Mouse (Mus musculus): ENCODE results near the gene Tubd1. TPM values are rescaled to one million over a fixed set of nuclear protein-coding genes. Genes with fewer than 3 reads are reported as not detected.
A peak's percentile ranks its signal among the peaks of the same experiment; 100 is the strongest.
"Not testable (repeated sequence)": the region's sequence is repeated elsewhere in the genome, so short reads cannot be mapped to it uniquely, and the experiment has no call there.

Tubd1 gene
- total RNA-seq (2021), result 1 to 10 TPM; 5.5 to 6.5 TPM
- long read RNA-seq, experiment 1, partial matches to known transcripts, result 3 of 10 reads
- long read RNA-seq, experiment 1, other reads (novel, unspliced or antisense), result 0 of 10 reads
- long read RNA-seq, experiment 2, transcript Tubd1-202 (9 exons, 1,871 nt), result major isoform, 8 of 10 reads
- long read RNA-seq, experiment 2, partial matches to known transcripts, result 1 of 10 reads
- long read RNA-seq, experiment 2, other reads (novel, unspliced or antisense), result 0 of 10 reads

DNA sequence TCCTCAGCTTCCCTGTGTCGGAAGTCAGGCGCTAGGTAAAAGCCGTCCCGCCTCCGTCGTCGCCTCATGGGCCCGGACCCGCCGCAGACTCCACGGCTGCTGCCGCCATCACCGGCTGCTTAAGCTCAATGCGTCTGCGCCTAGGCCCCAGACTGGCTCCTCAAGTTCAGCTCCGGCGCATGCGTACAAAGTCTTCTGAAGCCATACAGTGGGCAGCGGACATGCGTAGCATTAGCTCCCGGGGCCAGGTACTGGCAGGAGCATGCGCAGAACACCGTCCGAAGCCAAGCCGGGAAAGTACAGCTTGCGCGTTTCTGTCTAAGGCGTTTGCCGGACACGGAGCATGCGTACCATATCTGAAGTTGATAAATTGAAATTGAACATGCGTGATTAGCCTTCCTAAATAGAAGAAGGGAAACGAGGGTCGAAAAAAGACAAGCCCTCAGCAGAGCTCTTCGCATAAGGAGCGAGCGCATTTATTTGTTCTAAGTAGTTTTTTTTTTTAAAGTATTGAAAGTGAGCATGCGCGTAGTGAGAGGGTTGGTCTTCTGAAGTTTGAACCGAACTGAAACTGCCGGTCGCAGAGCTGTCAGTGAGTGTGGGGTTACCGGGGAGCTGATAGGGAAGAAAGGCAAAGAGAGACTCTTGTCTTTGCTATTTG lies at the start of gene Tubd1, which contains the start of gene Rps6kb1:
Gene Tubd1, plus strand, starts transcription at position 353 of the 661 bp plus-strand sequence.
Gene Rps6kb1, minus strand, starts transcription at position 167 of the 661 bp plus-strand sequence.
- intact Hi-C loops (cut with DNase I), result no loop called here
- peak; percentile 97 to 99 for DNase-seq

DNA sequence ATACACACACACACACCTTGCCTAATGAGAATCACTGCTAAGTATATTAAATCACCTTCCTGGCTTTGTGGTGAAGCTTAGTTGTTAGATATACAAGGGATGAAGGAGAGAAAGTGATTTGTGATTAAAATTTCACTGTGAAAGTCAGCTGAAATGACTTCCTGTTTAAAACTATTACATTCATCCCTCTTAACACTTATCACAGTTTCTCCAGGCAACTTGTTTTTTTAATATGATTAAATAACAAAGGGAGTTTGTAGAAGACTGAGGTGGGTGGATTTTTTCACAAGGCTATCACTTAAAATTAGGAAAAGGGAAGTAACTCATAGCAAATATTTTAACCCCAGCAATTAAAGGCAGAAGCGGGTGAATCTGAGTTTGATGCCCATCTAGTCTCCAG lies 47.4 kb upstream of the Tubd1 start:
- DNase-seq, result no peak
- intact Hi-C loops (cut with DNase I), result no loop called here

GRCm38 (mm10) chr11:86497908-86498307 lies 46.9 kb upstream of the Tubd1 start:
- no peak for DNase-seq
- intact Hi-C loops (cut with DNase I), result no loop called here

GRCm38 (mm10) chr11:86500795-86501194 lies 44.0 kb upstream of the Tubd1 start:
- no peak for DNase-seq
- intact Hi-C loops (cut with DNase I), result no loop called here

GRCm38 (mm10) chr11:86503121-86503520 lies 41.7 kb upstream of the Tubd1 start:
- no peak for DNase-seq
- intact Hi-C loops (cut with DNase I), result no loop called here

- DNase-seq, result no peak
- intact Hi-C loops (cut with DNase I), result loop anchor here (5.0 kb wide), 1 partner anchor 230 kb away; no protein-coding TSS in a partner anchor
Observed at GRCm38 (mm10) chr11:86507334-86507733, 37.5 kb upstream of the Tubd1 start.

DNA sequence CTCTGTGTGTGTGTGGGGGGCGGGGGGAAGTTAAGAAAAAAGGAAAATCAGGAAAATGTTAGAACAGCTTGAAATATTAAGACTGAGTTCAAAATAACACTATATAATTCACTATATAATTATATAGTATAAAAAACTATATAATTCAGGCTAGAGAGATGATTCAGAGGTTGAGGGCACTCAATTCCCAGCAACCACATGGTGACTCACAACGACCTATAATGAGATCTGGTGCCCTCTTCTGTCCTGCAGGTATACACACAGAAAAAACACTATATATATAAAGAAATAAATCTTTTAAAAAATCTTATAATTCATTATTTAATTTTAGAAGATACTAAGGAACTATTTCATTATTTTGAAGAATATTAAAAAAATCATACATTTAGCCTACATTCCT lies 36.8 kb upstream of the Tubd1 start:
- intact Hi-C loops (cut with DNase I), result loop anchor here (5.0 kb wide), 1 partner anchor 231 kb away; no protein-coding TSS in a partner anchor

DNA sequence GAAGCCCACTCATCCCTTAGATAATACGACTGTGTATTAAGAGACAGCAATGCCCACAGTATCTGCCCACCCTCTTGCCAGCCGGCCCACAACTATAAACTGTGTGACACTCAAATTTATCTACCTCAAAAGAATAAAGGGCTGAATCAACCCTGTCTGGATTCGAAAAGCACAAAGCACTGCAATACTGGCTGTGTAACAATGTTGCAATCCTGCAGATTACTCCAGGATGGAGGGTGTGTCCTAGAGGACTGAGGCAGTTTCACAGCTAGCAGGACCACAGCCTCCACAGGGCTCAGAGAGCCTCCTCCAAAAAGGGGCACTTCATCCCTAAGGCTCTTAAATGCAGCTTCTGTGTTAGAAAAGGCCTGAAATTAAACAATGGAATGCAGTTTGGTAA lies 28.2 kb upstream of the Tubd1 start:
- intact Hi-C loops (cut with DNase I), result no loop called here
- DNase-seq, result no peak

More for the DNA sequence above, 36.8 kb upstream of the Tubd1 start:
- DNase-seq, result no peak

DNA sequence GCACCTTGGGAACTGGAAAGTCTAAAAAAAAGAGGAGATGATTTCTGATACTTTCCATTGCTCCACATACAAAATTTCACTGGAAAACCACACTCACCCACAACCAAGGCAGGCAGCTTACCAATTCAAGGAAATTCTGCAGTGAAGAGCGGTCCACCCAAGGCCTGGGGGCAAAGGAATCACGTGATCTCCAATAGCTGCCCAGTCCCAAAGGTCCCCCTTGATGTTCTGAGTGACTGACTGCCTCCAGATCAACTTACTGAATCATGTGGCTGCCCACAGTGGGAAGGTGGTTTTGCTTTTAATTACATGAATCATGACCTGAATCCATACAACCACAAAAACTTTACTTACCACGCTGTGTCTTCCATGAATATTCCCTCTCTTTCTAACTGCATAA lies 27.6 kb upstream of the Tubd1 start:
- intact Hi-C loops (cut with DNase I), result no loop called here
- DNase-seq, result no peak

DNA sequence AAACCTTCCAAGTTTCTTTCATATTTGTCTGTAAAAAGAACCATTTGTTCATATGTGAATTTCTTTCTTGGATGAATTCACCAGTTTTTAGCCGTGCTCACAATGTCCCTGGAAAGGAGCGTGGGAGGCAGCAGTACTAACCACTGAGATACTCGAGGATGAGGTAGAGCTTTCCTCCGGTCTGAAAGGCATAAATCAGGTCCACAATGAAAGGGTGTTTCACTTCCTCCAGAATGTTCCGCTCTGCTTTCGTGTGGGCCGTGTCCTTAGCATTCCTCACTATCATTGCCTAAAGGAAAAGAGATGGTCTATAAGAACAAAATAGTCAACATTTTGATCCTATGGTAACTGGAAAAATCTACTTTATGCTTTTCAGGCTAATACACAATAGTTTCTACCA lies 25.0 kb upstream of the Tubd1 start:
- DNase-seq, result no peak
- intact Hi-C loops (cut with DNase I), result no loop called here

DNA sequence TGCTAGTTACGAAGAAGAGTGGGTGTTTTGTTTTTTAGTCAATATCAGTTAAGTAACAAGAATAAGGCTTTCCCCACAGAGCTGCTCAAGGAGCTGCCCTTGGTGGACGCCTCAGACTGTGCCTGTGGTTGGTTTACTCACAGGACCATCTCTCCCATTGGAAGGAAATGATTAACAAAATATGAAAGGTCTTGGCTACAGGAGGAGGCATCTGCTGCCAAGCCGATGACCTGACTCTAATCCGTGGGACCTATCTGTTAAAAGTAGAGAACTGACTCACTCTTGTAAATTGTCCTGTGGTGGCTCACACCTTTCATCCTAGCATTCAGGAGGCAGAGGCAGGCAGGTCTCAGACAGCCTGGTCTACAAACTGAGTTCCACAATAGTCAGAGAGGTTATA lies 17.3 kb upstream of the Tubd1 start:
- intact Hi-C loops (cut with DNase I), result no loop called here
- no peak for DNase-seq

DNA sequence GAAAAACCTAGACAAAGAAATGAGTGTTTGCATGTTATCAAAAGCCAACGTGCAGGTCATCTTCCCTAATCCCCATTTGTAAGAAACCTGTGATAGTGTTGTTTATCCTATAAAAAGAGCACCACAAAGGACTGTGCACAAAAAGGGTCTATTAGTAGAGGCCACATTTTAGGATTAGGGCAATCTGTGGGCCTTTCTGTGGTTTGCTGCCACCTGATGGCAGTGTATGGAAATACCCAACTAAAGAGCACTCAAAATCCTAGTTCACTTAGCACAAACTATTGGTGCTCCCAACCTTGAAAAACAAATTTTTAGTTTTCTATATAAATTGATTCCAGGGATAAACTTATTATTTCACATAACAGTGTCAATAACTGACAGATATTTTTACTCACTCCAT lies 12.0 kb upstream of the Tubd1 start:
- intact Hi-C loops (cut with DNase I), result no loop called here
- no peak for DNase-seq

GRCm38 (mm10) chr11:86533302-86533701 lies 11.5 kb upstream of the Tubd1 start:
- intact Hi-C loops (cut with DNase I); DNase-seq: not testable (repeated sequence)

GRCm38 (mm10) chr11:86534201-86534910 lies 10.4 kb upstream of the Tubd1 start:
- intact Hi-C loops (cut with DNase I), result no loop called here
- no peak for DNase-seq

- intact Hi-C loops (cut with DNase I), result no loop called here
- no peak for DNase-seq
Observed at GRCm38 (mm10) chr11:86538786-86539185, 6.0 kb upstream of the Tubd1 start.

DNA sequence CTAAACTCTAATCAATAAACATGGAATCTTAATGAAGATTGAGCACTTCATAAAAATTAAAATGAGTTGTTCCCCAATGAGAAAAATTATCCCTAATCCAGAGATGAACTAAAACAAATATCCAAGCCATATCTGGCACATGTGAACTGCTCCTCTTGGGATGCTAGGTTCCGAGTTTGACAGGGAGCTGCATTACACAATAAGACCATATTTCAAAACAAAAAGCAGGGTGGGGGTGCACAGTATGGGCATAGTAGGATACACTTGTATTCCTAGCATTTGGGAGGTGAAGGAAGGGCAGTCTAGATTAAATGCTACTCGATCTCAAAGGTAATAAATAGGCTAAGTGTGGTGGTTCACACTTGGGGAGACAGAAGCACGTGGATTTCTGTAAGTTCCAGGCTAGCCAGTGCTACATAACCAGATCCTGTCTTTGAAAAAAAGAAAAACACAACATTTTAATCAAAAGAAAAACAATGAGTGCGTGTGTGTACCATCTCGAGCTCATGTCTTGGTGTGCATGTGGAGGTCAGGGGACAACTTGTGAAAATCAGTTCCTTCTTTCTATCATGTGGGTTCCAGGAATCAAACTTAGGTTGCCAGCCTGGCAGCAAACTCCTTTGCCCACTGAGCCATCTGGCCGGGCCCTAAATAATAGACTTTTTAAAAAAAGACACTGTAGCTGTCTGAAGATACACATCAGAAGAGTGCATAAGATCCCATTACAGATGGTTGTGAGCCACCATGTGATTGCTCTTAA lies 4.9 kb upstream of the Tubd1 start:
- intact Hi-C loops (cut with DNase I), result no loop called here
- DNase-seq, result no peak

- DNase-seq, result no peak
- intact Hi-C loops (cut with DNase I), result no loop called here
Observed at GRCm38 (mm10) chr11:86540476-86540845, 4.3 kb upstream of the Tubd1 start.

DNA sequence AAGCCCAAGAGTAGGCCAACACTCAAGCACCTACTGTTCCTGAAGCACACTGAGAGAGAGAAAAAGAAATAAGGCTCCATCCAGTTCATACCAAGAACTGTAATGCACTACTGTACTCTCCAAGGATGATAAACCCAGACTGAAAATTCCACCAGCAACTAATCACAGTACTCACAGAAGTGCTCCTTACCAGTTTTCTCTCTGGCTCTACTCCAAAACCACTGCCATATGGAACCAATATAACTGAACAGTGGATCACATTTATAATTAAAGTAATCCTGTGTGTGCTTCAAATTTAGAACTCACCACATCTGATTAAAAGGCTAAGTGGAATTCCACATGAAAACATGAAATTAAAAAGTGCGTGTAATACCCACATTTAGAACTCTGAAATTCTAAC lies 1.9 kb upstream of the Tubd1 start:
- intact Hi-C loops (cut with DNase I), result no loop called here
- DNase-seq, result no peak

DNA sequence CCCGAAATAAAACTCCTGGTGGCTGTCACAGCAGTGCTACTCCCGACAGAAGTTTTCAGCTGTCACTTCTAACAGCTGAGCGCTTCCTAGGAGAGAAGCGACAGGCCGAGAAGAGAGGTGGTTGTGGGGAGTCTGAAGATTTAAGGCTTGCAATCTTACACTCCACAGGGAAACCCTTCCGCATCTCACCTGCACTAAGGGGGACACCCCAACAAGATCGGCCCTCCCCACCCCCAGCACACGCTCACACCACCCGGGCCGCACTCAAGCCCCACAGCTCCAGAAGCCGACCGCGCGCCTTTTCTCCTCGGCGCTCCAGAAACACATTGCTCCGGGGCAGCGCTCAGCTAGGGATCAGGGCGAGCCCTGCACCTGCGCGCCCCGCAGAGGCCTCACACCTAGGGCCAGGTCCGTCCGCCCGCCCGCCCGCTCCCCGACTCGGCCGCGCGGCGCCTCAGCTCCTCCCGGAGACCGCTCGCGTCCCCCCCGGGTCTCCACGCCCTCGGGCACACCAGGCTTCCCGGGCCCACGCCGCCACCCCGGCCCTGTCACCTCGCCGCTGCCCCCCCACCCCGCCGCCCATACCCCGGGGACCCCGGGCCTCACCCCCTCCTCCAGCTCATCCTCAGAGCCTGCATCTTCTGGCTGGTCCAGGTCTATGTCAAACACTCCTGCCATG lies 692 bp upstream of the Tubd1 start:
- DNase-seq, result peak in 1 of 2 experiments; percentile 12
- intact Hi-C loops (cut with DNase I), result no loop called here

GRCm38 (mm10) chr11:86545556-86545955 lies 765 bp downstream of the Tubd1 start:
- intact Hi-C loops (cut with DNase I), result no loop called here

More at GRCm38 (mm10) chr11:86545556-86545955, 765 bp downstream of the Tubd1 start:
- DNase-seq, result no peak
